Mouse (Mus musculus) G1E (cell line): ENCODE results near the gene Slc25a24.

ENCODE experiments used
- CTCF ChIP-seq: IDR thresholded peaks from 2 replicates; pipeline ENCODE4 v1.5.1; 2012; ENCODE audit warnings: low read depth, low read length, inconsistent platforms, mixed read lengths
- GATA1 ChIP-seq: IDR thresholded peaks from 2 replicates; pipeline ENCODE4 v1.6.1; 2012; ENCODE audit warnings: borderline replicate concordance, low read length, inconsistent platforms, mixed read lengths
- TAL1 ChIP-seq: conservative IDR thresholded peaks from 2 replicates; pipeline ENCODE4 v1.6.1; 2012; ENCODE audit warnings: low read depth, low read length, inconsistent platforms, mixed read lengths

GRCm38 (mm10) chr3:109080169-109080568, 42.8 kb upstream of the Slc25a24 start, which contains the start of gene Slc25a54:
- TF ChIP-seq CTCF (no peak), TAL1 (no peak), GATA1 (no peak)
